Mouse (Mus musculus): ENCODE data around the gene Kdelr2. TPM values are rescaled to one million over a fixed set of nuclear protein-coding genes. Genes with fewer than 3 reads are reported as not detected.
A peak's percentile ranks its signal among the peaks of the same experiment; 100 is the strongest.

The Kdelr2 gene
- polyA plus RNA-seq, 1 experiment from 2014 or later = 203 TPM

DNA sequence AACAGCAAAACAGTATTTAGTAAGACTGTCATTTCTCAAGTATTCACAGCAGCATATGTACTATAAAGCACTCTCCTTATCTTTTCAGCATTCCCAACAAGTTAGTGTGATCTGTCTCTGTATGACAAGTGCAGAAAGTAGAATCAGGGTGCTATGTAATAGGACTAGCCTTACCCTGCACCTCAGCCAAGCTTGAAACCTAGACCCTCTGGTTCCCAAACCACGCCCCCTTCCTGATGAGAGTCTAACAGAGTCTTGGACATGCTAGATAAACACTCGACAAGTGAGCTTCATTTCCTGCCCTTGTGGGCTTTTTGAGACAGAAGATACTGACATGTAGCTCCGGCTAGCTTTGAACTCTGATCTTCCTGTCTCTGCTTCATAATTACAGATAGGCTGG, 5.6 kb downstream of the Kdelr2 start:
- no peak for DNase-seq (ENCODE audit: low spot score)
- Histone ChIP-seq H3K4me1 (peaks cover 17% of the 10 kb centered on the region), H3K9me3 (replicated peaks) (no peaks in the 10 kb centered on the region), H3K4me3 (no peak overlapping the region), H3K36me3 (peaks cover 83% of the 10 kb centered on the region), H3K27ac (replicated peaks) (no peak overlapping the region), H3K27me3 (ENCODE audit: low read depth, poor library complexity, severe bottlenecking) (no peaks in the 10 kb centered on the region)
- 84% methylated on average over 3 of the region's 3 CpGs for WGBS

DNA sequence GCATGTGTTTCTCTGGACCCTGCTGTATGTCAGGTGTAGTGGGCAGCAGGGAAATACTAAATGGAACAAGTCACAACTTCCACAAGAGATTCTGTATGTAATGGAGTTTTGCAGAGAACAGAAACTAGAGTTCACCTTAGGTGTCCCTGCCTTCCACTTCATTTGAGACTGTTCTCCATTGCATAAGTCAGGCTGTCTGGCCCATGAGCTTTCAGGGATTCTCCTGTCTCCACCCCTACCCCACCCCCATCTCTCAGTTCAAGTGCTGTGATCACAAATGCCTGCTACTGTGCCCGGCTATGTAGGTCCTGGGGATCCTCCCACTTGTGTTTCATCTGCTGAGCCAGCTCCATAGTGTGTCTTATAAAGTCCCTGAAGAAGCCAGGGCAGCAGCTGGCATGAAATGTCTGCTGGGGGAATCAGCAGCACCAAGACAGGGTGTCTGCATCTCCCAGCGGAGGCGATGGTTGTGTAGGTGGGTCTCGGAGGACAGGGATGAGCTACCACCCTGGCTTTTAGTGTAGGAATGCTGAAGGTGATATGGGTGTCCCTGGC, 7.3 kb downstream of the Kdelr2 start:
- no peaks in the 10 kb centered on the region for H3K4me1 ChIP-seq
- DNase-seq (ENCODE audit: low spot score) = no peak
- H3K36me3 ChIP-seq = peaks cover 86% of the 10 kb centered on the region
- no peaks in the 10 kb centered on the region for H3K27me3 ChIP-seq (ENCODE audit: low read depth, poor library complexity, severe bottlenecking)
- no peak overlapping the region for H3K4me3 ChIP-seq
- no peaks in the 10 kb centered on the region for H3K9me3 ChIP-seq (replicated peaks)
- H3K27ac ChIP-seq (replicated peaks) = no peak overlapping the region
- WGBS = 93% methylated on average over 4 of the region's 4 CpGs

DNA sequence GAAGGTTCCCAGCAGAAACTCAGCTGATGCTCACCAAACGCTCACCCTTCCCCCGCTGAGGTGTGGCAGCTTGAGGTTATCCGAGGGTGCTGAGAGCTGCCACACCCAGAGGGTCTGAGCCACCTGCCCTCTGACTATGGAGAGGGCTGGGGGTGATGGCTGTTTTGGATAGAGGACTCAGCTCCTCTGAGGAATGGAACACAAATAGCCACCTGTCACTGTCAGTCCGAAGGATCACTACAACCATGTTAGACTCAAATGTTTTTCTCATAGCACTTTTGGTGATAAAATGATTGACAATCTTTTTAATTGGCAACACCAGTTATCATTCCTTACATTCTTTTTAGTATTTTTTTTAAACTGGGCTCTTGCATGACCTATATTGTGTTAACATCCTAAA, 17.8 kb downstream of the Kdelr2 start:
- Histone ChIP-seq H3K4me1 (no peaks in the 10 kb centered on the region), H3K4me3 (no peak overlapping the region), H3K27me3 (ENCODE audit: low read depth, poor library complexity, severe bottlenecking) (no peaks in the 10 kb centered on the region), H3K27ac (replicated peaks) (no peak overlapping the region), H3K36me3 (peaks cover 67% of the 10 kb centered on the region), H3K9me3 (replicated peaks) (no peaks in the 10 kb centered on the region; the same call in 1 of the 2 replicates)
- whole genome bisulfite sequencing = 92% methylated on average over 4 of the region's 4 CpGs
- DNase-seq (ENCODE audit: low spot score) = no peak

DNA sequence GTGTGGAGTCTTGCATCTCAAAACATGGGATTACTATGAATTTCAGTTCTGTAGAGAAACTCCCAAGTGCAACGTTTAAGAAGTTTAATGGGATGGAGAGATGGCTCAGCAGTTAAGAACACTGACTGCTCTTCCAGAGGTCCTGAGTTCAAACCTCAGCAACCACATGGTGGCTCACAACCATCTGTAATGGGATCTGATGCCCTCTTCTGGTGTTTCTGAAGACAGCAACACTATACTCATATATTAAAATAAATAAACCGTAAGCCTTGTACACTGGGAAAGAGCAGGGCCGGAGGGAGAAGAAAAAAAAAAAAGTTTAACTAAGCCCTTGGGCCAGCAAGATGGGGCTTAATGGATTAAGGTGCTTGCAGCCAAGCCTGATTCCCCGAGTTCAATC, 19.4 kb downstream of the Kdelr2 start:
- H3K27ac ChIP-seq (replicated peaks) = no peak overlapping the region
- H3K4me3 ChIP-seq = no peak overlapping the region
- H3K9me3 ChIP-seq (replicated peaks) = no peaks in the 10 kb centered on the region
- H3K27me3 ChIP-seq (ENCODE audit: low read depth, poor library complexity, severe bottlenecking) = no peaks in the 10 kb centered on the region
- peaks cover 52% of the 10 kb centered on the region for H3K36me3 ChIP-seq
- no peak for DNase-seq (ENCODE audit: low spot score)
- WGBS = 85% methylated on average over 4 of the region's 4 CpGs
- H3K4me1 ChIP-seq = no peaks in the 10 kb centered on the region

DNA sequence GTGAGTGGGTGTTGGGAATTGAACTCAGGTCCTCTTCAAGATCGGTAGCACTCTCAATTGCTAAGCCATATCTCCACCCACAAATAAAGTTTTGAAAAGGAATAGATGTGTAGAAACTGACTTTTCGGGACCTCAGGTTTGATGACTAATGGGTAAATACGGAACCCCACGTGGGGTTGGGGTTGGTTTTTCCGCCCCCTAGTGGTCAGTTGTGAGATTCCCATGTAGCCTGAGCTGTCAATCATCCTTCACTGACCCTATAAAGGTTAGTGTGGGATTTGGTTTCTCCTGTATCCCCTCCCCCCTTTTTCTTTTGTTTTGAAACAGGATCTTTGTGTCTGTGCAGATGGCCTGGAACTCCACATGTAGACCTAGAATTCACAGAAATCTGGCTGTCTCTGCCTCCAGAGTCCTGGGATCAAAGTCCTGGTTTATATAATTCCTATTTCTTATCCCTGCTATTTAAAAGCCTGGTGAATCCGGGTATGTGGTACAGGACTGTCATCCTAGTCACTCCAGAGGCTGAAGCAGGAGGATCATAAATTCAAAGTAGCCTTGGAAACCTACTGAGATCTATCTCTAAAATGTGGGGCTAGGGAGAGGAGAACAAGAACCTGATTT, 20.4 kb downstream of the Kdelr2 start:
- DNase-seq (ENCODE audit: low spot score) = peak; percentile 49
- WGBS = 34% methylated on average over 6 of the region's 6 CpGs
- H3K4me3 ChIP-seq = no peak overlapping the region

GRCm38 (mm10) chr5:143434421-143434820, 30.8 kb downstream of the Kdelr2 start:
- Histone ChIP-seq H3K27me3 (ENCODE audit: low read depth, poor library complexity, severe bottlenecking) (no peaks in the 10 kb centered on the region), H3K4me3 (no peak overlapping the region), H3K4me1 (no peaks in the 10 kb centered on the region), H3K36me3 (no peaks in the 10 kb centered on the region), H3K27ac (replicated peaks) (no peak overlapping the region), H3K9me3 (replicated peaks) (no peaks in the 10 kb centered on the region)
- DNase-seq (ENCODE audit: low spot score) = peak; percentile 76
- 15% methylated on average over 4 of the region's 4 CpGs for WGBS

More for the DNA sequence above, 20.4 kb downstream of the Kdelr2 start:
- no peaks in the 10 kb centered on the region for H3K27me3 ChIP-seq (ENCODE audit: low read depth, poor library complexity, severe bottlenecking)
- no peak overlapping the region for H3K27ac ChIP-seq (replicated peaks)
- no peaks in the 10 kb centered on the region for H3K9me3 ChIP-seq (replicated peaks)
- peaks cover 42% of the 10 kb centered on the region for H3K36me3 ChIP-seq
- no peaks in the 10 kb centered on the region for H3K4me1 ChIP-seq

DNA sequence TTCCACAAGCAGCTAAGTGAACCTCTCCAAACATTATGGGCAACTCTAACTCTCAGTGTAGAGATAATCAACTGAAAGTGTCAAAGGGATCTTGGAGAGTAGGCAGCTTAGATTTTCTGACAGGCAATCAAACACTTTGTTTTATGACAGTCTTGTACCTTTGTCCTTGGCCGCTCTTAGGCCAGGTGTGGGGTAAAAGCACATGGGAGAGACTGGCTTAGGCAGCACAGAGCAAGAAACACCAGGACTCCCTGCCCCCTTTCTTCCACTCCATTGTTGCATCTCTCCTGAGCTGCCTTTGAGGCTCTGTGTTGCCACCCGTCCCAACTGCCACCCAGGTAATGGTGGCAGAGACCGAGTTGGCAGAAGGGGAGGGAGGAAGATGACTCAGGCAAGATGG, 37.7 kb downstream of the Kdelr2 start:
- Histone ChIP-seq H3K4me3 (no peak overlapping the region), H3K4me1 (no peaks in the 10 kb centered on the region), H3K27me3 (ENCODE audit: low read depth, poor library complexity, severe bottlenecking) (no peaks in the 10 kb centered on the region), H3K27ac (replicated peaks) (no peak overlapping the region), H3K9me3 (replicated peaks) (no peaks in the 10 kb centered on the region), H3K36me3 (no peaks in the 10 kb centered on the region)
- DNase-seq (ENCODE audit: low spot score) = no peak
- 82% methylated on average over 3 of the region's 3 CpGs for WGBS

- no peak overlapping the region for H3K4me3 ChIP-seq
- no peaks in the 10 kb centered on the region for H3K4me1 ChIP-seq
- no peaks in the 10 kb centered on the region for H3K9me3 ChIP-seq (replicated peaks)
- peak; percentile 5 for DNase-seq (ENCODE audit: low spot score)
- H3K27me3 ChIP-seq (ENCODE audit: low read depth, poor library complexity, severe bottlenecking) = no peaks in the 10 kb centered on the region
- WGBS = 86% methylated on average over 12 of the region's 12 CpGs
- no peaks in the 10 kb centered on the region for H3K36me3 ChIP-seq
- no peak overlapping the region for H3K27ac ChIP-seq (replicated peaks)
Measured at GRCm38 (mm10) chr5:143441753-143442152, 38.1 kb downstream of the Kdelr2 start.

GRCm38 (mm10) chr5:143463671-143464070, 60.0 kb downstream of the Kdelr2 start:
- peak overlapping the region; percentile 82 for H3K4me3 ChIP-seq
- H3K9me3 ChIP-seq (replicated peaks) = no peaks in the 10 kb centered on the region
- H3K27ac ChIP-seq (replicated peaks) = peak overlapping the region; percentile 86
- peaks cover 24% of the 10 kb centered on the region for H3K4me1 ChIP-seq
- peaks cover 10% of the 10 kb centered on the region; the same call in 1 of the 2 replicates for H3K27me3 ChIP-seq (ENCODE audit: low read depth, poor library complexity, severe bottlenecking)
- DNase-seq (ENCODE audit: low spot score) = peak; percentile 10
- WGBS = 81% methylated on average over 11 of the region's 11 CpGs
- peaks cover 23% of the 10 kb centered on the region for H3K36me3 ChIP-seq

DNA sequence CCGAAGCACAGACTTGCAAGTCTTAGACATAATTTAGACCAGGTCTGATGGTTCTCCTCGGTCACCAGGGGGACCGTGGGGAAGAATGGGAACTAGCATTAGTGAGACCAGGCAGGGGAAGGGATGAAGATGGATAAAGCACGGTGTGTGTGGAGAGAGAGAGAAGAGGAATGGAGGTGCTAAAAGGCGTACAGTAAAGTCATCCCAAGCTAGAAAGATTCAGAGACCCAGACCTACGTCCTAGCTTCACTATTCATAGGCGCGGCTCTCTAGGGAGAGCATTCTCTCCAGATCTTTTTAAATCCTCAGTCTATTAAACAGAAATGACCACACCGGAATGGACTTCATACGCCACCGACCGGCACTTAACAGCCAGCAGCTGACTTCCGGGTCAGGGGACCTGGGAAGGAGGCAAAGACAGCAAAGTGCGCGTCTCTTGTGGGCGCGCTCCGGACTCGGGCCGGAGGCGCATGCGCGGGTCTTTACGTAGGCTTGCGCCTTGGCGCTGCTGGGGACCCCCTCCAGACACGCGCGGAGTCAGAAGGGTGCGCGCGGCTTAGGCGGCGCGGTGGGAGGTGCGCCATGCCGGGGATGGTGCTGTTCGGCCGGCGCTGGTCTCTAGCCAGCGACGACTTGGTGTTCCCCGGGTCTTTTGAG, 60.6 kb downstream of the Kdelr2 start, which contains the start of gene Daglb:
Daglb (plus strand) TSS at position 485 of the 657 bp plus-strand sequence.
- no peaks in the 10 kb centered on the region for H3K9me3 ChIP-seq (replicated peaks)
- H3K4me3 ChIP-seq = peak within 1 kb of the TSS; percentile 82
- H3K27ac ChIP-seq (replicated peaks) = peak within 1 kb of the TSS; percentile 86
- peaks cover 10% of the 10 kb centered on the region; the same call in 1 of the 2 replicates for H3K27me3 ChIP-seq (ENCODE audit: low read depth, poor library complexity, severe bottlenecking)
- peaks cover 28% of the 10 kb centered on the region for H3K36me3 ChIP-seq
- 3% methylated on average over 43 of the region's 43 CpGs for WGBS
- H3K4me1 ChIP-seq = peaks cover 24% of the 10 kb centered on the region
- DNase-seq (ENCODE audit: low spot score) = peak; percentile 88

DNA sequence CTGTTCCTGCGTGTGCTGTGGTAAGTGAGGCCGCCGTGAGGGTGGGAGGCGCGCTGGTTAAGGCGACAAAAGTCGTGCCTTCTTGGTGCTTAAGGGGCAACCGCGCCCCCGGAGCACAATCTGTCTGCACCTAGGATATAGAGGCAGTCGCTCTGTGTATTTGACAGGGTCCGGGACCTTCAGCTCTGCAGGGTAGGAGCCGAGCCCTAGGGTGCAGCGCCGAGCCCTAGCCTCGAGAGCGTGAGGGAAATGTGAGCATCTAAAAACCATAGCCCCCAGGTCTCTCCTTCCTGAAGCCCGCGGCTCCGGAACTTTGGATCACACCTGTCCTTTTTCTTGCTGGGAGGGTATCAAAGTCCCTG, 61.1 kb downstream of the Kdelr2 start:
- peaks cover 33% of the 10 kb centered on the region for H3K36me3 ChIP-seq
- no peak for DNase-seq (ENCODE audit: low spot score)
- H3K27ac ChIP-seq (replicated peaks) = peak overlapping the region; percentile 86
- H3K4me3 ChIP-seq = peak overlapping the region; percentile 82
- peaks cover 10% of the 10 kb centered on the region; the same call in 1 of the 2 replicates for H3K27me3 ChIP-seq (ENCODE audit: low read depth, poor library complexity, severe bottlenecking)
- WGBS = under 1% methylated on average over 20 of the region's 20 CpGs
- no peaks in the 10 kb centered on the region for H3K9me3 ChIP-seq (replicated peaks)
- peaks cover 24% of the 10 kb centered on the region for H3K4me1 ChIP-seq

- Histone ChIP-seq H3K27ac (replicated peaks) (no peak overlapping the region), H3K9me3 (replicated peaks) (no peaks in the 10 kb centered on the region), H3K4me3 (peak overlapping the region; percentile 82), H3K36me3 (peaks cover 40% of the 10 kb centered on the region), H3K27me3 (ENCODE audit: low read depth, poor library complexity, severe bottlenecking) (peaks cover 10% of the 10 kb centered on the region; the same call in 1 of the 2 replicates), H3K4me1 (peaks cover 24% of the 10 kb centered on the region)
- DNase-seq (ENCODE audit: low spot score) = peak; percentile 12
- 39% methylated on average over 23 of the region's 23 CpGs for WGBS
Measured at GRCm38 (mm10) chr5:143465156-143466085, 61.8 kb downstream of the Kdelr2 start.

Data from midbrain, embryonic 10.5 days (tissue).